Mouse (Mus musculus) intestine, embryonic 14.5 days (tissue): Measurements from ENCODE around the gene Tex14. TPM values are rescaled to one million over a fixed set of nuclear protein-coding genes. Genes with fewer than 3 reads are reported as not detected.

ENCODE experiments used
- ATAC-seq: fragments of 200-750 bp; cut with Nextera tagmentation; replicated peaks from 2 replicates; pipeline ENCODE4 v1.8.0; 2017; ENCODE audit warnings: low read depth, moderate number of reproducible peaks, moderate TSS enrichment, moderate library complexity; ENCODE audit not compliant: low FRiP score, low TSS enrichment
- DNase-seq: peaks from one replicate; pipeline ENCODE4 v3.0.0-alpha.2; 2018; ENCODE audit warnings: low spot score
- H3K27ac ChIP-seq: fragments of 300-500 bp; sonication (generic); 2 replicates; pipeline ENCODE4 v1.5.1; 2014; ENCODE audit warnings: low read depth, mild to moderate bottlenecking, control low read depth
- H3K27me3 ChIP-seq: fragments of 300-500 bp; sonication (generic); replicated peaks from 2 replicates; pipeline ENCODE4 v1.6.1; 2014; ENCODE audit warnings: low read length, control low read depth; ENCODE audit not compliant: control insufficient read depth, insufficient read depth
- H3K36me3 ChIP-seq: fragments of 300-500 bp; sonication (generic); 2 replicates; pipeline ENCODE4 v1.6.1; 2014; ENCODE audit warnings: low read length, control low read depth; ENCODE audit not compliant: control insufficient read depth, insufficient read depth
- H3K4me1 ChIP-seq: fragments of 300-500 bp; sonication (generic); replicated peaks from 2 replicates; pipeline ENCODE4 v1.6.1; 2014; ENCODE audit warnings: low read length, control low read depth, mixed read lengths; ENCODE audit not compliant: control insufficient read depth, insufficient read depth
- H3K4me2 ChIP-seq: fragments of 300-500 bp; sonication (generic); 2 replicates; pipeline ENCODE4 v1.6.1; 2014; ENCODE audit warnings: low read length
- H3K4me3 ChIP-seq: fragments of 300-500 bp; sonication (generic); 2 replicates; pipeline ENCODE4 v1.5.1; 2014; ENCODE audit warnings: low read depth, low read length, control low read depth, mixed read lengths
- H3K9ac ChIP-seq: fragments of 300-500 bp; sonication (generic); 2 replicates; pipeline ENCODE4 v1.6.1; 2014; ENCODE audit warnings: mild to moderate bottlenecking, low read length
- H3K9me3 ChIP-seq: fragments of 300-500 bp; sonication (generic); 2 replicates; pipeline ENCODE4 v1.6.1; 2016; ENCODE audit warnings: low read length, control low read depth; ENCODE audit not compliant: control insufficient read depth
- WGBS: fragments of 180-500 bp; shearing (Covaris S2); extraction: QIAGEN DNeasy Blood & Tissue Kit; methylation state at CpG from one replicate; pipeline ENCODE4 v1.1.7; 2014; 5-methylcytosine and 5-hydroxymethylcytosine counted together
- polyA plus RNA-seq: library from polyadenylated mRNA; unstranded; fragments of >200 nt; fragmentation: Nextera tagmentation; extraction: Ambion mirVana; gene quantifications from 2 replicates; pipeline ENCODE4 v1.2.1, GENCODE M21; 2014

The Tex14 gene
- polyA plus RNA-seq, 1 experiment from 2014 or later: 0.65 TPM

DNA sequence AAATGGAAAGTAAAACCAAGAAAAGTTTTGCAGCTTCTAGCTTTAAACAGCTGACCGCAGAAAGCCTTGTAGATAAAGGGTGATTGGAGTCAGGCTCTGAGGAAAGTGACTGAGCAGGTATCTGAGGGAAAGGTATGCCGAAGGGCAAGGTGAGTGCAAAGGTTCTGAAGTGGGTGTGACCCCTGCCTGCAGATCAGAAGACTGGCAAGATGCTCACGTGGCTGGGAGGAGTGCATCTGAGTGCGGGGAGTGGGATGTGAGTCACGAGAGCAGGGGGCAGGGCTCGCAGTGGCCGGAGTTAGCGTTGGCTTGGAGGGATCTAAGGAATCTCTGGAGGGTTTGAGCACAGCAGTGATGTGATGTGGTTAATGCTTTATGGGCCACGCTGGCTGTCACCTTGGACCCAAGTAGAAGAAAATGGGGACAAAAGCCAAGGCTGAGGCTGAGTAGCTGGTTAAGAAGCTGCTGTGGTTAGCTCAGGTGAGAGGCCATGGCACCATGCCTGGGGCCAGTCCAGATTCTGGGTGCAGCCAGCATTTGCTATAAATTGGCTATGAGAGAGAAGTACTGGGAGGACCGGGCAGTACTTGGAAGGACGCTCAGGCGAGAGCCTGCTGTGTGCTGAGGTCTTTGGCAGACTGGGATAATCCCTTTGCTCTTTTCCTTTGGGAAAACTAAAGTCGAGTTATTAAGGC, 194.7 kb downstream of the Tex14 start:
- Histone ChIP-seq H3K27me3 (no peaks in the 10 kb centered on the region), H3K4me2 (no peak overlapping the region), H3K27ac (no peak overlapping the region), H3K9me3 (no peaks in the 10 kb centered on the region), H3K36me3 (peaks cover 82% of the 10 kb centered on the region), H3K4me3 (no peak overlapping the region), H3K4me1 (peaks cover 18% of the 10 kb centered on the region), H3K9ac (no peak overlapping the region)
- 85% methylated on average over 13 of the region's 13 CpGs for WGBS
- DNase-seq (no peak), ATAC-seq (no peak)

- ATAC-seq: no peak
- Histone ChIP-seq H3K9me3 (no peaks in the 10 kb centered on the region), H3K4me2 (no peak overlapping the region), H3K4me1 (peaks cover 13% of the 10 kb centered on the region), H3K27me3 (no peaks in the 10 kb centered on the region), H3K9ac (no peak overlapping the region), H3K36me3 (peaks cover 88% of the 10 kb centered on the region), H3K27ac (no peak overlapping the region), H3K4me3 (no peak overlapping the region)
- no peak for DNase-seq
- 92% methylated on average over 10 of the region's 10 CpGs for WGBS
These were observed 195.5 kb downstream of the Tex14 start for GRCm38 (mm10) chr11:87600322-87600853.

DNA sequence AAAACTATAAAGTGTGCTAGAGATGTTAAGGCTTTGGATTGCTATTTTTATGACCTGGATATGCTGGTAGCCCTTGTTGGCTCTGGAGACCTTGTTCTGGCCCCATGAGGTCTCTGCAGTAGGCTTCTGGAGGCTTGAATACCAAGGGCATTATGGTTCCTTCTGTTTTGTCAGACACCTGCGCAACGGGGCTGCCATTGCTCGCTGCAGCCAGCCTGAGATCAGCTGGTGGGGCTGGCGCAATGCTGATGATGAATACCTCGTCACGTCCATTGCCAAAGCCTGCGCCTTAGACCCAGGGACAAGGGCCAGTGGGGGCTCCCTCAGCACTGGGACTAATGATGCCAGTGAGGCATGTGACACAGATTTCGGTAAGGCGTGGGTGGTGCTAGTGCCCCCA, 197.4 kb downstream of the Tex14 start:
- H3K9me3 ChIP-seq: no peaks in the 10 kb centered on the region
- 93% methylated on average over 9 of the region's 9 CpGs for WGBS
- DNase-seq (no peak), ATAC-seq (no peak)
- H3K4me3 ChIP-seq: no peak overlapping the region
- H3K27ac ChIP-seq: no peak overlapping the region
- H3K4me2 ChIP-seq: no peak overlapping the region
- H3K27me3 ChIP-seq: no peaks in the 10 kb centered on the region
- H3K9ac ChIP-seq: no peak overlapping the region
- H3K36me3 ChIP-seq: peaks cover 99% of the 10 kb centered on the region
- H3K4me1 ChIP-seq: no peaks in the 10 kb centered on the region

DNA sequence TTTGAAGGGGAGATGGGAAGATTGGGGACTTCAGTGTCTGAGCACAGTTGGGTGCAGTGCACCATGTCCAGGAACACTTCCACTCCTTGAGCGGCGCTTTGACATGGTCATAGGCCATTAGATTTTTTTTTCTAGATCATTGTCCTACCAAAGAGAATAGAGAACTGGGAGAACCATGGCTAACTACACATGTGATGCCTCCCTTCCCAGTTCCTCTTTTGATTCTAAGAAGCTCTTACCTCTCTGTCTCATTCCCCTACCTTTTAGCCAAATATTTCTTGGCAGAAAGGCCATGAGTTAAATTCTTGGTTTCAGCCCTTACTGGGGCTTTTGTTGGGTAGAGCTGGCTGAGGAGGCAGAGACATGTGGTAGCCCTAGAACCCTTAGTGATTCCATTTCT, 198.7 kb downstream of the Tex14 start:
- no peaks in the 10 kb centered on the region for H3K9me3 ChIP-seq
- no peak overlapping the region for H3K9ac ChIP-seq
- no peaks in the 10 kb centered on the region for H3K4me1 ChIP-seq
- DNase-seq: no peak
- H3K4me2 ChIP-seq: no peak overlapping the region
- ATAC-seq: no peak
- H3K27ac ChIP-seq: no peak overlapping the region
- H3K36me3 ChIP-seq: peaks cover 99% of the 10 kb centered on the region
- no peaks in the 10 kb centered on the region for H3K27me3 ChIP-seq
- WGBS: 93% methylated on average over 2 of the region's 2 CpGs
- no peak overlapping the region for H3K4me3 ChIP-seq

Other genes with a start within 250 kb of the Tex14 start
- 3.4 and 3.8 TPM in 2 replicates for gene Ppm1e, start 46.0 kb upstream of the Tex14 start, polyA plus RNA-seq
- gene Rad51c, start 111 bp upstream of the Tex14 start, polyA plus RNA-seq: 6.8 and 8.1 TPM in 2 replicates
- gene Gm11492, start 161.6 kb downstream of the Tex14 start, polyA plus RNA-seq: not detected in 2 replicates
- 17.2 and 19.5 TPM in 2 replicates for gene Sept4, start 163.8 kb downstream of the Tex14 start, polyA plus RNA-seq
- 35.3 and 36.2 TPM in 2 replicates for gene Mtmr4, start 187.1 kb downstream of the Tex14 start, polyA plus RNA-seq
- gene Hsf5, start 212.1 kb downstream of the Tex14 start, polyA plus RNA-seq: 0.23 and 0.38 TPM in 2 replicates